Comparison of ENCODE assay signal across 8 mouse cellular contexts in genomic region chr1:62704889-62705516, GRCm38 (mm10). TPM values are rescaled to one million over a fixed set of nuclear protein-coding genes. Genes with fewer than 3 reads are reported as not detected.
DNase-seq lines count a peak whose midpoint lies in the region; ATAC-seq and TF ChIP-seq lines count a peak whose summit lies in the region.

No protein-coding gene starts in this region.

- ATAC-seq in forebrain, embryonic 12.5 days (ENCODE audit: low FRiP score): no peak
- ATAC-seq in liver, embryonic 12.5 days: no peak

- H3K4me2 ChIP-seq in forebrain, embryonic 12.5 days: peak overlapping the region; percentile 94
- peak overlapping the region; percentile 66 for H3K4me2 ChIP-seq in liver, embryonic 12.5 days

- peaks cover 73% of the 10 kb centered on the region for H3K27me3 ChIP-seq in forebrain, embryonic 12.5 days
- peaks cover 99% of the 10 kb centered on the region for H3K27me3 ChIP-seq in liver, embryonic 12.5 days (replicated peaks)
- H3K27me3 ChIP-seq in small intestine, adult 2 months (ENCODE audit: control insufficient read depth, insufficient read depth, low read length): peaks cover 58% of the 10 kb centered on the region

- peak overlapping the region; percentile 76 for H3K27ac ChIP-seq in forebrain, embryonic 12.5 days
- H3K27ac ChIP-seq in liver, embryonic 12.5 days: no peak overlapping the region
- H3K27ac ChIP-seq in small intestine, adult 2 months (ENCODE audit: insufficient read depth, low read depth, low read length): peak overlapping the region; percentile 58

- intact Hi-C loops in left cerebral cortex, postnatal 25 days (cut with DNase I): loop anchor here (2.0 to 5.0 kb wide), 6 partner anchors 222 to 1568 kb away; no protein-coding TSS in a partner anchor
- intact Hi-C loops in left cerebral cortex, postnatal 36 days (cut with DNase I): loop anchor here (5.0 to 10.0 kb wide), 4 partner anchors 222 to 1523 kb away; no protein-coding TSS in a partner anchor

- H3K9ac ChIP-seq in forebrain, embryonic 12.5 days: peak overlapping the region; percentile 64
- no peak overlapping the region for H3K9ac ChIP-seq in liver, embryonic 12.5 days

- no peak for TF ChIP-seq POLR2A in small intestine, adult 2 months (IDR thresholded peaks at IDR 0.05; ENCODE audit: low read depth, low read length)

- peaks cover 69% of the 10 kb centered on the region for H3K4me1 ChIP-seq in forebrain, embryonic 12.5 days
- H3K4me1 ChIP-seq in liver, embryonic 12.5 days: peaks cover 22% of the 10 kb centered on the region
- H3K4me1 ChIP-seq in small intestine, adult 2 months (ENCODE audit: control insufficient read depth, insufficient read depth, insufficient read length, low read length): peaks cover 12% of the 10 kb centered on the region; the same call in 1 of the 2 replicates

- no peaks in the 10 kb centered on the region for H3K36me3 ChIP-seq in forebrain, embryonic 12.5 days (replicated peaks)
- no peaks in the 10 kb centered on the region for H3K36me3 ChIP-seq in liver, embryonic 12.5 days
- no peaks in the 10 kb centered on the region for H3K36me3 ChIP-seq in small intestine, adult 2 months (ENCODE audit: control insufficient read depth, insufficient read depth, low read length)

- peak overlapping the region; percentile 55 for H3K4me3 ChIP-seq in forebrain, embryonic 12.5 days (replicated peaks)
- peak overlapping the region; percentile 54 for H3K4me3 ChIP-seq in liver, embryonic 12.5 days
- H3K4me3 ChIP-seq in small intestine, adult 2 months (ENCODE audit: low read depth, low read length): peak overlapping the region; percentile 69

- no peak for TF ChIP-seq CTCF in small intestine, adult 2 months (IDR thresholded peaks at IDR 0.05; ENCODE audit: extremely low read depth, insufficient read length, insufficient replicate concordance, low read depth, low read length)

- peak; percentile 19 to 34 for DNase-seq in left cerebral cortex, postnatal 25 days (ENCODE audit: low spot score in 2 of 2)
- DNase-seq in left cerebral cortex, postnatal 36 days (ENCODE audit: low spot score in 2 of 2): no peak
- no peak for DNase-seq in frontal cortex, postnatal 10 days (ENCODE audit: low spot score in 2 of 2)
- DNase-seq in ovary, postnatal 10 days (ENCODE audit: low spot score): no peak
- no peak for DNase-seq in right cerebral cortex, adult 18-20 months

- WGBS in forebrain, embryonic 12.5 days: 3% methylated on average over 16 of the region's 16 CpGs
- 7% methylated on average over 16 of the region's 16 CpGs for WGBS in liver, embryonic 12.5 days (ENCODE audit: insufficient replicate concordance)
- 55% methylated on average over 16 of the region's 16 CpGs for WGBS in small intestine, adult 2 months

- H3K9me3 ChIP-seq in forebrain, embryonic 12.5 days: no peaks in the 10 kb centered on the region
- no peaks in the 10 kb centered on the region for H3K9me3 ChIP-seq in liver, embryonic 12.5 days (replicated peaks)

RNA-seq across cellular contexts. Expression of gene Nrp2, which starts 1.9 kb away (rescaled TPM):
- total RNA-seq in left cerebral cortex, postnatal 25 days (2021): 10 to 100 TPM; 26.1 to 36.8 TPM
- total RNA-seq in left cerebral cortex, postnatal 36 days (2021): 10 to 100 TPM; 19.0 to 39.3 TPM
- polyA plus RNA-seq in forebrain, embryonic 12.5 days (2016; fragmentation: Nextera tagmentation; extraction: Ambion mirVana): 31.1 and 33.1 TPM in 2 replicates
- 2.0 and 2.5 TPM in 2 replicates for polyA plus RNA-seq in liver, embryonic 12.5 days (2016; fragmentation: Nextera tagmentation; extraction: Ambion mirVana)
- polyA plus RNA-seq in small intestine, adult 2 months (2012; rRNA removed): 5.6 and 6.6 TPM in 2 replicates

Comparison
In these comparisons a context has a peak if more than half of its experiments do, and no peak if none do; other contexts are left out.
1. DNase-seq: peak in left cerebral cortex, postnatal 25 days (2 of 2); none in left cerebral cortex, postnatal 36 days (0 of 2), frontal cortex, postnatal 10 days (0 of 2), ovary, postnatal 10 days (single experiment) and right cerebral cortex, adult 18-20 months (single experiment).
2. Peak in every context shown above with its lines, with median percentiles within 50 percentile points of each other: H3K4me3 ChIP-seq.